Mouse (Mus musculus) intestine, embryonic 14.5 days (tissue): ENCODE data around the gene Mkrn2os. TPM values are rescaled to one million over a fixed set of nuclear protein-coding genes. Genes with fewer than 3 reads are reported as not detected.
"Not testable (repeated sequence)": the region's sequence is repeated elsewhere in the genome, so short reads cannot be mapped to it uniquely, and the experiment has no call there.

Experiments used
- ATAC-seq: fragments of 200-750 bp; cut with Nextera tagmentation; replicated peaks from 2 replicates; pipeline ENCODE4 v1.8.0; 2017; ENCODE audit warnings: low read depth, moderate number of reproducible peaks, moderate TSS enrichment, moderate library complexity; ENCODE audit not compliant: low FRiP score, low TSS enrichment
- DNase-seq: peaks from one replicate; pipeline ENCODE4 v3.0.0-alpha.2; 2018; ENCODE audit warnings: low spot score
- H3K27ac ChIP-seq: fragments of 300-500 bp; sonication (generic); 2 replicates; pipeline ENCODE4 v1.5.1; 2014; ENCODE audit warnings: low read depth, mild to moderate bottlenecking, control low read depth
- H3K27me3 ChIP-seq: fragments of 300-500 bp; sonication (generic); replicated peaks from 2 replicates; pipeline ENCODE4 v1.6.1; 2014; ENCODE audit warnings: low read length, control low read depth; ENCODE audit not compliant: control insufficient read depth, insufficient read depth
- H3K36me3 ChIP-seq: fragments of 300-500 bp; sonication (generic); 2 replicates; pipeline ENCODE4 v1.6.1; 2014; ENCODE audit warnings: low read length, control low read depth; ENCODE audit not compliant: control insufficient read depth, insufficient read depth
- H3K4me1 ChIP-seq: fragments of 300-500 bp; sonication (generic); replicated peaks from 2 replicates; pipeline ENCODE4 v1.6.1; 2014; ENCODE audit warnings: low read length, control low read depth, mixed read lengths; ENCODE audit not compliant: control insufficient read depth, insufficient read depth
- H3K4me2 ChIP-seq: fragments of 300-500 bp; sonication (generic); 2 replicates; pipeline ENCODE4 v1.6.1; 2014; ENCODE audit warnings: low read length
- H3K4me3 ChIP-seq: fragments of 300-500 bp; sonication (generic); 2 replicates; pipeline ENCODE4 v1.5.1; 2014; ENCODE audit warnings: low read depth, low read length, control low read depth, mixed read lengths
- H3K9ac ChIP-seq: fragments of 300-500 bp; sonication (generic); 2 replicates; pipeline ENCODE4 v1.6.1; 2014; ENCODE audit warnings: mild to moderate bottlenecking, low read length
- H3K9me3 ChIP-seq: fragments of 300-500 bp; sonication (generic); 2 replicates; pipeline ENCODE4 v1.6.1; 2016; ENCODE audit warnings: low read length, control low read depth; ENCODE audit not compliant: control insufficient read depth
- WGBS: fragments of 180-500 bp; shearing (Covaris S2); extraction: QIAGEN DNeasy Blood & Tissue Kit; methylation state at CpG from one replicate; pipeline ENCODE4 v1.1.7; 2014; 5-methylcytosine and 5-hydroxymethylcytosine counted together
- polyA plus RNA-seq: library from polyadenylated mRNA; unstranded; fragments of >200 nt; fragmentation: Nextera tagmentation; extraction: Ambion mirVana; gene quantifications from 2 replicates; pipeline ENCODE4 v1.2.1, GENCODE M21; 2014

Gene Mkrn2os
- polyA plus RNA-seq: 26.2 and 32.0 TPM in 2 replicates

DNA sequence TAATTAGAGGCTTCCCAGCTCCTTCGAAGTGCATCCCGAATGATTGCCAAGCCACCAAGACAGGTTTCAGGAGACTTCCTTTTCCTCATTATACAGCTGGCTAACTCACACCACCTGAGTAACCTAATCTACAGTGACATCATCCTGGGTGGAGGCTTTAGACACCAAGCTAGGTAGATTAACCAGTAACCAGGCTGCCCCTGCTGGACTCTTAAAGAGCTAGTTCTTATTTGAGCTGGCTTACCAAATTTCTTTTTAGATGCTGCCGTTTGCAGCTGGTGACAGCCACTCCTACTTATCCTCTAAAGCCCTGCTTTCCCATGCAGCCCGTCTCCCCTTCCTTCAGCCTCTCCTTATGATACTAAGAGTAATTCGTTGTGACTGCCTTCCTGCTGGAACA lies at the start of gene Mkrn2os:
Mkrn2os (minus strand) TSS at position 119 of the 400 bp plus-strand sequence.
- 0 out of 2 replicates have a peak within 1 kb of the TSS, but pooled peaks have one; percentile 20 for H3K9ac ChIP-seq
- H3K4me1 ChIP-seq: no peaks in the 10 kb centered on the region
- H3K4me2 ChIP-seq: peak within 1 kb of the TSS; percentile 29
- no peaks in the 10 kb centered on the region for H3K27me3 ChIP-seq
- WGBS: 42% methylated on average over 5 of the region's 5 CpGs
- DNase-seq (peak; percentile 57), ATAC-seq (peak; percentile 81; the same call in 1 of the 2 replicates)
- H3K9me3 ChIP-seq: no peaks in the 10 kb centered on the region
- H3K36me3 ChIP-seq: no peaks in the 10 kb centered on the region
- H3K4me3 ChIP-seq: peak within 1 kb of the TSS; percentile 12; the same call in 1 of the 2 replicates
- peak within 1 kb of the TSS; percentile 30; the same call in 1 of the 2 replicates for H3K27ac ChIP-seq

DNA sequence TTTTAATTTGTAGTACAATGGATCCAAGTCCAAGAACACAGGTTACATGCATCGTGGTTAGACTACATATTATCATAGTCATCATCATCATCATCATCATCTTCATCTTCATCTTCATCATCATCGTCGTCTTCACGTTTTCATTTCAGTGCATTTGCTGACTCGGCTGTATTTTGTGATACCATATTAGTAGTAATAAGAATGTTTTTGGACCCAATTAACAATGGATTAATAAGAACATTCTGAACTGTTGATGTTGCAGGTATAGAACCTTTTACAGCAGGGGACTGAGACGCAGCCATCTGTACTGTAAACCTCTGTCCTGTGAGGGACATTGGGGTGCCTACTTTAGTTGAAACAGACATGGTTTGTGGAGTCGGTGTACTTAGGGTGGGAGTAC lies 45.8 kb upstream of the Mkrn2os start:
- not testable (repeated sequence) for H3K9ac ChIP-seq, ATAC-seq
- peaks cover 81% of the 10 kb centered on the region for H3K36me3 ChIP-seq

DNA sequence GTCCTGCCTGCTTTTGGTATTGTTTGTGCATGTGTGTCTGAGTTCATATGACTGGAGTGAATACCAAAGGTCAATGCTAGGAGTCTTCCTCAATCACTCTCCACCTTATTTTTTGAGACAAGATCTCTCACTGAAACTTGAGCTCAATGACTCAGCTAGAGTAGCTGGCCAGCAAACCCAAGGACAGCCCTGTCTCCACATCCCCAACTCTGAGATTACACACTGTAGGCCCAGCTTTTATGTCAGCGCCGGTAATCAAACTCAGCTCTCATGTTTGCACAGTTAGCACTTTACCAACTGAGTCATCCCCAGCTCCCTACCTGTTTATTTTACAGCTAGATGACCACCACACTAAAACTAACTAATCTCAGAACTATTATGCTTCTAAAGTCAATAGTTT lies 41.6 kb upstream of the Mkrn2os start:
- 81% methylated on average over 2 of the region's 2 CpGs for WGBS
- no peak overlapping the region for H3K27ac ChIP-seq
- no peaks in the 10 kb centered on the region for H3K27me3 ChIP-seq
- H3K4me1 ChIP-seq: no peaks in the 10 kb centered on the region
- H3K36me3 ChIP-seq: peaks cover 91% of the 10 kb centered on the region
- DNase-seq: no peak
- no peak for ATAC-seq
- H3K4me3 ChIP-seq: no peak overlapping the region
- H3K4me2 ChIP-seq: no peak overlapping the region
- H3K9me3 ChIP-seq: no peaks in the 10 kb centered on the region
- H3K9ac ChIP-seq: no peak overlapping the region

More for the DNA sequence above, 45.8 kb upstream of the Mkrn2os start:
- not testable (repeated sequence) for H3K4me3 ChIP-seq, H3K27ac ChIP-seq, H3K4me1 ChIP-seq, H3K9me3 ChIP-seq, H3K4me2 ChIP-seq, H3K27me3 ChIP-seq, DNase-seq
- WGBS: 96% methylated on average over 7 of the region's 7 CpGs

DNA sequence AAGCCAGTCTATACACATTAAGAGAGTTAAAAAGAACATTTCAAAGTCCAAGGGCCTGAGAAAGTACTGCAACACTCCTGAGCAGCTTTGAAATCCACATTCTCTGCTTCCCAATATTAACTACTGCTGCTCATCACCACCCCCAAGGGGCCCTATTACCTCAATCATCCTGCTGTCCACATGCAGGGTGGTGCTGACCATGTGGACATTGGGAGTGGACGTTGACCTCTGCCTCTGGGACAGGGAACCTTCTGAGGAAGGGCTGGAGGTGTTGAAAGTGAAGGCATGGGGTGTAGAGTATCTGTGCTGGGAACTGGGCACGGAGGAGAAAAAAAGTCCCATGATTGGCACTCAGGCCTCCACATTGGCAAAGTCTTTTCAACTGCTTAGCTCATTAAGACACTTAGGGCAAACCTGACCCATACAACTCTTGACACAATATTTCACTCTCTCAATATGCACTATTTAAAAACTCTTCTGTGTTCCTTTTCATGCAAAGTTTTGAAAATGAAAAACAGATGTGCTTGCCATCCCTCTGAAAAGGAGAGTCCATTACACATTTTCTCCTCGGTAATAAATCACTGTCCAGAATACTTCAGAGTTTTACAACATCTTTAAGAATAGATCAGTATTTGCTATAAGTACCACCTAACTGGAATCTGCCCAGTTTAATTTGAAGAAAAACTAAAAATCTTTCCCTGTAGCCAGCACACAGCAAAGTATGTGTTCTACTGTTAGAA lies 38.9 kb upstream of the Mkrn2os start:
- WGBS: 85% methylated on average over 3 of the region's 3 CpGs
- Histone ChIP-seq H3K36me3 (peaks cover 96% of the 10 kb centered on the region), H3K4me1 (no peaks in the 10 kb centered on the region), H3K9me3 (no peaks in the 10 kb centered on the region), H3K4me2 (no peak overlapping the region), H3K27ac (no peak overlapping the region), H3K4me3 (no peak overlapping the region), H3K27me3 (no peaks in the 10 kb centered on the region), H3K9ac (no peak overlapping the region)
- no peak for ATAC-seq
- no peak for DNase-seq

DNA sequence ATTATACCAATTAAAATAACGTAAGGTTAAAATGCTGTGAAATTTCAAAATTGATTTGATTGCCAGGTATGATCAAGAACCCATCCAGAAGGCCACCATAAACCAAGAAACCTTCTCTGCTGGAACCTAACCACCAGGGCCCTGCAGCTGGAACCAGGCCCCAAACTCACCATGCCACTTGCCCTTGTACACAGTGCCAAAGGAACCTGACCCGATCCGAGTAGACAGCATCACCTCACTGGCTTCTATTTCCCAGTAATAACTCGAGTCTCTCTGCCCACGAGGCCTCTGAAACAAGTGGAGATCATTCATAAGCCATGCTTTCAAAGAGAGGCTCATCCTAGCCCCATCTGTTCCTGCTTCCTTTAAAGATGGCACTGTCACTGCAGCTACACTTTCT lies 33.7 kb upstream of the Mkrn2os start:
- Histone ChIP-seq H3K27me3 (no peaks in the 10 kb centered on the region), H3K36me3 (peaks cover 96% of the 10 kb centered on the region), H3K9ac (no peak overlapping the region), H3K27ac (no peak overlapping the region), H3K4me3 (no peak overlapping the region), H3K9me3 (no peaks in the 10 kb centered on the region), H3K4me1 (no peaks in the 10 kb centered on the region), H3K4me2 (no peak overlapping the region)
- ATAC-seq: no peak
- DNase-seq: no peak
- 89% methylated on average over 5 of the region's 5 CpGs for WGBS

DNA sequence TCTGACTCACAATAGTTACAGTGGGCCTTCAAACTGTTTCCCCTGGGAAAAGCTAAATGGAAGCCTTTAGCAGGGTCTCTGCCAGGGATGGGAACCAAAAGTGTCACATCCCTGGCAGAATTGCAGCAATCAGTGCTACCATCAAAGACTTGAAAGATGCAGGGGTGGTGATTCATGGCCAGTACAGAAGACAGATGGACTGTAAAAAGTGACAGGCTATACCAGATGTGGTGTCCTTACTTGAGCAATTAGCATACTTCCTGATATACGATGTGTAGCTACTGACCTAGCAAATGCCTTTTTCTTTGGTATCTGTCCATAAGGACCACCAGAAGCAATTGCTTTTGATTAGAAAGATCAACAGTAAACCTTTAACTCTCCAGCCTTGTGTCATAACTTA lies 28.6 kb upstream of the Mkrn2os start:
- H3K4me1 ChIP-seq: no peaks in the 10 kb centered on the region
- no peak overlapping the region for H3K4me3 ChIP-seq
- WGBS: 45% methylated on average over 1 of the region's 1 CpGs
- DNase-seq (no peak), ATAC-seq (no peak)
- H3K27ac ChIP-seq: no peak overlapping the region
- no peaks in the 10 kb centered on the region for H3K9me3 ChIP-seq
- H3K9ac ChIP-seq: no peak overlapping the region
- no peak overlapping the region for H3K4me2 ChIP-seq
- H3K27me3 ChIP-seq: no peaks in the 10 kb centered on the region
- H3K36me3 ChIP-seq: peaks cover 99% of the 10 kb centered on the region

DNA sequence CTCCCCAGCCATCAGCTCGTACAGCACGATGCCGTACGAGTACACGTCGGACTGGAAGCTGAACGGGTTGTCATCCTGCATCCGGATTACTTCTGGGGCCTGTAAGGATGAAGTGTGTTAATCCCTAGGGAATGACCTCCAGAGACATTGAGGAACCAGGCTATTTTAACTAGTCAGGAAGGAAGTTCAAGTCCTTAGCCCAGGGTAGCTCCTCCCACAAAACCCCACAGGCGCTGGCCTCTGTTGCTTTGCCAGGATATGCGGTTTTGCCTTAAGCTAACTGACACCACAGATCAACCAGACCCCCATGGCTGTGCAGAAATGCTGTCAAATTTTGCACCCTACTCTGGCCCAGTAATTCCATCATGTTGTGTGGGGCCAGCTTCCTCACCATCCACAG lies 27.4 kb upstream of the Mkrn2os start:
- no peak overlapping the region for H3K4me2 ChIP-seq
- H3K36me3 ChIP-seq: peaks cover 100% of the 10 kb centered on the region
- H3K9me3 ChIP-seq: no peaks in the 10 kb centered on the region
- DNase-seq (no peak), ATAC-seq (no peak)
- no peak overlapping the region for H3K4me3 ChIP-seq
- 90% methylated on average over 10 of the region's 10 CpGs for WGBS
- no peak overlapping the region for H3K27ac ChIP-seq
- H3K4me1 ChIP-seq: no peaks in the 10 kb centered on the region
- H3K9ac ChIP-seq: no peak overlapping the region
- no peaks in the 10 kb centered on the region for H3K27me3 ChIP-seq

DNA sequence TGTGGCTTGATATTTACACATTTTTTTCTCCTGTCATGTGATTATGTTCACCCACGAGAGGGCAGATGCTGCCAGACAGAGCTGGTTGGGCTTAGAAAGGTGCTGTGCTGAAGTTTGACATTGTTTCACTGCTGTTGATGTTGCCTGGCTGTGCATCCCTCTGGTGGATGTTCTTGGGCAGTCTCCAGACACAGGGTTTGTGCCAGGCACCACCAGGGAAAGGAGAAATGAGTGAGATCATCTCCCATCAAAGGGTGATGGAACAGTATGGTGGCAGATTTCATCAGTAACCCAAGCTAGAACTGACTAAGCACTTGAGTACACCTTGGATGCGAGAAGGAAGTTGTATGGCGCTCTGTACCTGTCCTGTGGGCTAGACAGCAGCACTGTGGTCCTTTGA lies 23.6 kb upstream of the Mkrn2os start:
- no peak for ATAC-seq
- Histone ChIP-seq H3K4me2 (no peak overlapping the region), H3K36me3 (peaks cover 95% of the 10 kb centered on the region), H3K27me3 (no peaks in the 10 kb centered on the region), H3K9ac (no peak overlapping the region), H3K27ac (no peak overlapping the region), H3K9me3 (no peaks in the 10 kb centered on the region), H3K4me3 (no peak overlapping the region), H3K4me1 (no peaks in the 10 kb centered on the region)
- no peak for DNase-seq
- 86% methylated on average over 3 of the region's 3 CpGs for WGBS

DNA sequence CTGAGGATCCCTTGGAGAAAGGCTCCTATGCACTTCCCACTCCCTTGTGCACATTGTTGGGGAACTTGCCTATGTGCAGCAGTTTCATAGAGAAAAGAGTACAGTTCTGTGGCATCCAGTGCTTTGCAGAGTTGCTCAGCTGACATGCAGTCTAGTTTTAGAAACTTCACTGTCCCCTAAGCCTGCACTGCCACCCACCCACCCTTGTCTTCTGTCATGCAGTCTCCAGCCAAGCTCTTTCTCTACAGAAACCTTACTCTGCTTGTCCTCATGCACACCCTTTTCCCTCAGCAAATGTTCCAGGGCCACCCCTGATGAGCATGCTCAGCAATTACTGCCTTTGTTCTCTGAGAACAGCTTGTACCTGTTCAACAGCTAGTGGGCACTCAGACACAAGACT lies 21.4 kb upstream of the Mkrn2os start:
- no peak overlapping the region for H3K4me3 ChIP-seq

More for the DNA sequence above, 21.4 kb upstream of the Mkrn2os start:
- Histone ChIP-seq H3K4me2 (no peak overlapping the region), H3K9ac (no peak overlapping the region), H3K9me3 (no peaks in the 10 kb centered on the region), H3K36me3 (peaks cover 89% of the 10 kb centered on the region), H3K27me3 (no peaks in the 10 kb centered on the region), H3K4me1 (no peaks in the 10 kb centered on the region), H3K27ac (no peak overlapping the region)
- DNase-seq: no peak
- ATAC-seq: no peak
